Mouse (Mus musculus) inflammation-experienced regulatory T-cells, adult 6 months (primary cell): ENCODE results near the gene Apela. TPM values are rescaled to one million over a fixed set of nuclear protein-coding genes. Genes with fewer than 3 reads are reported as not detected.
"Not testable (repeated sequence)": the region's sequence is repeated elsewhere in the genome, so short reads cannot be mapped to it uniquely, and the experiment has no call there.

ENCODE experiments used
- ATAC-seq: one replicate; pipeline ENCODE4 v1.8.0; 2017
- polyA plus RNA-seq, 3 experiments: library from polyadenylated mRNA; unstranded; fragments of 100-300 nt; shearing (Covaris generic); gene quantifications; one replicate each; pipeline ENCODE4 v1.2.1; 2017

Apela gene
- polyA plus RNA-seq, 3 experiments from 2014 or later: not detected

DNA sequence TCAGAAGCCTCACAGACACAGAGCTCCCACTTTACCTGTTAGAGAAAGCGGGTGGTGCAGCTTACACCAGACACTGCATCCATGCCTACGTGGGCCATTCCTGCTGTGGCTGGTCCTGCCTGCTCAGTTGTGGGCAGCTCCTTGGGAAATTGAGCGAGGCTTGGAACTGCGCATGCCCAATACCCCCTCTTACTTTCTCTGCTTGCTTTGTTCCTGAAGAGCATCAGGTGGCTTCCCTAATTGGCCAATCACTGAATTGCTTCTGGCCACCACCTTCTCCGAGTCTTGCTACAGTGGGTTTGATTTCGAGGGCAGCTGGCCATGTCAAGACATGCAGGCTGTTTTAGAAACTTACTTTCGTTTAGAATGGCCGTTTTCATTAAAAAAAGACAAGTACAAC, 18.7 kb downstream of the Apela start, which contains the start of the genes Trim61 and Trim60:
Trim61 (minus strand) TSS at position 101 of the 400 bp plus-strand sequence.
Trim60 (minus strand) TSS at position 162 of the 400 bp plus-strand sequence.
- ATAC-seq: no peak

DNA sequence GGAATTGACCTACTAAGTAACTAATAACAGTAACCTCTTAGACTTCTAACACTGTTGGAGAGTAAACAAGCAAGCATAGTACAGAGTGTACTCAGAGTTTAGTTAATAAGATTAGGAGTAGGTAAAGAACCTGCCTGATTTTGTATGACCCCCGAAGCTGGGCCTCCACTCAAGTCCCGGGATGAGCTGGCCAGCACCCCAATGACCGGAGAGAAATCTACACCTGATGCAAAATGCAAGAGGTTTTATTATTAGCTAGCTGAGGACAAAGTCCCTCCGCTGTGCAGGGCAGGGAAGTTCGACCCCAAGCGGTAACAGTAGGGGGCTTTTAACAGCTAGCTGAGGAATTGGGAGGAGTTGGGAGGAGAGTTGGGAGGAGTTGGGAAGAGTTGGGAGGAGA, 29.5 kb downstream of the Apela start:
- ATAC-seq: not testable (repeated sequence)

DNA sequence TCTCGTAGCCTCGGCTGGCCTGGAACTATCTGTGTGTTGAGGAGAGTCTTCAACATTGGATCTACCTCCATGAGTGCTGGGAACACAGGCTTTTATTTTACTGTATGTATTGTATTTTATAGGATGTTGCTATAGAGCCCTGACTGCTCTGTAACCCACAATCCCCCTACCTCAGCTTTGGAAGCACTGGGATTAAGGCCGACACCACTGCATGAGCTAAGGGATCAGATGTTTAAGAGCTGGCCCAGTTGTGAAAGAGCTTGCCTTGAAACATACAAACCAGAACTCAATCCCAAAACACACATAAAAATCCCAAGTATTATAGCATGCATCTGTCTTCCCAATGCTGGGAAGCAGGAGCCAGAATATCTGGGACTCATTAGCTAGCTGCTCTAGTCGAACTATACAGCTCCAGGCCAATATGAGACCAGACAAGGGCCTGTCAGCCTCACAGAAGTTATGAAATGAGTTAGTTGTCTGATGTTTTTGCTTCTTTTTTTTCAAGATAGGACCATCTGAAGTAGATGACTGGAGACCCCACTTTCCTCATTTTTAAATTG, 38.2 kb downstream of the Apela start:
- ATAC-seq: no peak

DNA sequence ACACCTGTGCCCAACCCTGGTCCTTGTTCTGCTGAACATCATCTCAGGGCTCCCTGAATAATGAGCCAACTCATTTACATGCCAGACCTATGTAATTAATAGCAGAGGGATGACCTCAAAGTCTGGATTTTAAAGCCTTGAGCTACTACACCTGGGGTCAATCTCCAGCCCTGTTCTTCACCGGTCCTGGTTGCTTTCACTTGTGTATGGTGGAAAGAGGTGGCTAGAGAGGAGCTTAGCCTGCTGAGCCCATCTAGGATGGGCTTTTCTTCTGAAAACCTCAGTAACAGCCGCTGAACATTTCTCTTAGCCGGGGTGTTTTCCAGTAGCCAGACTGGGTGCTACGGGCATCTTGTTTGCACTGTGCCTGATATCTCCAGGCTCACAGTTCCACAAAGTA, 49.4 kb downstream of the Apela start, which contains the start of gene Trim75:
Trim75 (minus strand) TSS at position 101 of the 400 bp plus-strand sequence.
- ATAC-seq: no peak

DNA sequence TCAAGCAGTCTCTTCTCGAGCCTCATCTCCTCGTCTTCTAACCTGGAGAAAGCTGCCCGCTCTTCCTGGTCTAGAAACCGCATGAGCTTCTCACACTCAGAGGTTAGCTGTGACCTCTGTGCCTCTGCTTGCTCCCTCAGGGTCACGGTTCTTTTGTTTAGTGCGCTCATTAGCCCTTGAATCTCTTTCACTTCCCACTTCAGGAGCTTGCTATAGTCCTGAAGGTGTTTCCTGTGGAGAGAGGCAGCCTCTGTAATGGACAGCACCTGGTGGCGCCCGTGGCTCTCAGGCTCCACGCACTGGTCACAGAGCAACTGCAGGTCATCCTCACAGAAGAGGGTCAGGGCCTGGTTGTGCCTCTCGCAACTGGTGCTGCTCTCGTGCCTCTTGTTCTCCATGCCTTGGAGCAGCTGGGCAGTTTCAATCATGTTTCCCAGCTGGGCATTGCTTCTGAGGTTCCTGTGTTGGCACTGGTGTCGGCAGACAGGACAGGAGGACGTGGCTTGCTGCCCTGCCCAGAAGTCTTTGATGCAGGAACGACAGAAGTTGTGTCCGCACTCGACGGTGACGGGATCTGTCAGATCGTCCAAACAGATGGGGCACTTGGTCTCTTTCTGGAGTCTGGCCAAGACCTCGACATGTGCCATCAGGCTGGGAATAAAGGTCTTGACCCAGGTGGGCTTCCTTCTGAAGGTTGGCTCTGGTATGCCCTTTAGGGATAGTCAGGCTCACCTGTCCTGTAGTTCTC, 53.8 kb downstream of the Apela start:
- ATAC-seq: no peak

Other genes starting within 250 kb of the Apela start
- 1 to 10 TPM; 4.5 to 7.6 (median 6.8) TPM for gene Klhl2, start 187.3 kb downstream of the Apela start, polyA plus RNA-seq
- 10 to 100 TPM; 28.5 to 50.5 (median 48.8) TPM for gene Tmem192, start 90.2 kb downstream of the Apela start, polyA plus RNA-seq
- gene Trim75, start 49.5 kb downstream of the Apela start, polyA plus RNA-seq: under 1 TPM in 2 of 3 experiments, not detected in 1; 0.23 to 0.36 TPM
- not detected for gene Trim61, start 18.8 kb downstream of the Apela start, polyA plus RNA-seq
- gene Trim60, start 18.8 kb downstream of the Apela start, polyA plus RNA-seq: not detected
- not detected for gene Gm10663, start 37.7 kb upstream of the Apela start, polyA plus RNA-seq
- gene BC030870, start 92.2 kb upstream of the Apela start, polyA plus RNA-seq: not detected